Comparison of ENCODE assay signal across 8 mouse cellular contexts in the genomic region with DNA sequence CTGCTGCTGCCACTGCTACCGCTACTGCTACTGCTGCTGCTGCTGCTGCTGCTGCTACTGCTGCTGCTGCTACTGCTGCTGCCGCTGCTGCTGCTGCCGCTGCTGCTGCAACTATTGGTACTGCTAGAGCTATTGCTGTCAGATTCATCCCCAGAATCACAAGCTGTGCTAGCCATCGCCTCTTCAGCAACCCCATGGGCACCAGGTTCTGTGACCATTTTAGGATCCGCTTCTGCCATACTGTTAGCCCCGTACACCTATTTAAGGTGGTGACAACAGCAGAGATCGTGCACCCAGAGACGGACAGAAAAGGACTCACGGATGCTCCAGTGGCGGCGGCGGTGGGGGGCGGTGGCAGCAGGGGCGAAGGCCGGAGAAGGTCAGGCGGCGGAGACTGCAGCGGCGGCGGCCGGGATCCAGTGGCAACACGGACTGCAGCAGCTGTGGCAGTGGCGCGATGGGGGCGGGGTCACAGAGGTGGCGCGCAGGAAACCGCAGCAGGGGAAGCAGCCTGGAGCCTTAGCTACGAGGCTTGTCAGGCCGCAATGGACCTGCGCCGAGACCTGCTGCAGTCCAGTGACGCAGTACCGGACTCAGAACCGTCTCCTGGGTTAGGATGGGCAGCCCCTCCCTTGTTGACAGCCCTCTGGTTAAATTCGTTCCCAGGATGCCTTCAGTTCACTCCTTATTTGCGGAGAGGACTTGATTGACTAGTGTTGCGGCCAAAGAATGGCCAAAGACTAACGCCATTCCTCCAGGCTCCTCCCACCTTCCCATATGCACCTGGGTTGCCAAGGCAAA. TPM values are rescaled to one million over a fixed set of nuclear protein-coding genes. Genes with fewer than 3 reads are reported as not detected.
A peak's percentile ranks its signal among the peaks of the same experiment; 100 is the strongest.
DNase-seq lines count a peak whose midpoint lies in the region; TF ChIP-seq lines count a peak whose summit lies in the region.

Gene Nap1l3 (minus strand): TSS at position 621 of the 801 bp plus-strand sequence.

- peak; percentile 24; the same call in 1 of the 2 replicates for TF ChIP-seq POLR2A in lung, adult 2 months (IDR thresholded peaks at IDR 0.05; ENCODE audit: borderline replicate concordance, extremely low read depth, low read depth, low read length)
- peak; percentile 32; the same call in 1 of the 2 replicates for TF ChIP-seq POLR2A in olfactory bulb, adult 2 months (IDR thresholded peaks at IDR 0.05; ENCODE audit: insufficient read depth, low read depth, low read length)

- peak within 1 kb of the TSS; percentile 80 for H3K27ac ChIP-seq in hindbrain, embryonic 10.5 days
- peak within 1 kb of the TSS; percentile 87 for H3K27ac ChIP-seq in olfactory bulb, adult 2 months (ENCODE audit: insufficient read depth, low read depth, low read length)

- no peak for TF ChIP-seq CTCF in lung, adult 2 months (IDR thresholded peaks at IDR 0.05; ENCODE audit: insufficient read depth, low read length)
- no peak for TF ChIP-seq CTCF in olfactory bulb, adult 2 months (IDR thresholded peaks at IDR 0.05; ENCODE audit: insufficient read depth, low read depth, low read length)

- no peaks in the 10 kb centered on the region for H3K4me1 ChIP-seq in hindbrain, embryonic 10.5 days (replicated peaks)
- H3K4me1 ChIP-seq in lung, adult 2 months (ENCODE audit: control insufficient read depth, insufficient read depth, low read length), result no peaks in the 10 kb centered on the region
- H3K4me1 ChIP-seq in olfactory bulb, adult 2 months (ENCODE audit: control insufficient read depth, insufficient read depth, low read length), result 0 out of 2 replicates have a peak, but pooled peaks cover 2% of the 10 kb centered on the region

- no peaks in the 10 kb centered on the region for H3K27me3 ChIP-seq in hindbrain, embryonic 10.5 days (ENCODE audit: insufficient read depth, poor library complexity, severe bottlenecking)

- WGBS in hindbrain, embryonic 10.5 days, result 8% methylated on average over 39 of the region's 39 CpGs
- WGBS in lung, adult 2 months, result 11% methylated on average over 39 of the region's 39 CpGs
- 8% methylated on average over 38 of the region's 39 CpGs for WGBS in olfactory bulb, adult 2 months

- no peaks in the 10 kb centered on the region; the same call in 1 of the 2 replicates for H3K9me3 ChIP-seq in hindbrain, embryonic 10.5 days

- no peaks in the 10 kb centered on the region for H3K36me3 ChIP-seq in hindbrain, embryonic 10.5 days

- peak within 1 kb of the TSS; percentile 61 for H3K4me3 ChIP-seq in hindbrain, embryonic 10.5 days
- H3K4me3 ChIP-seq in lung, adult 2 months (replicated peaks; ENCODE audit: extremely low read depth, low read depth, low read length), result peak within 1 kb of the TSS; percentile 75
- peak within 1 kb of the TSS; percentile 93 for H3K4me3 ChIP-seq in olfactory bulb, adult 2 months (ENCODE audit: insufficient read depth, low read depth, low read length)

- peak; percentile 0 for DNase-seq in T-cell, adult 2 months (ENCODE audit: low spot score)
- DNase-seq in cerebellum, postnatal 14 days, result peak; percentile 79 to 81
- peak; percentile 80 to 83 for DNase-seq in frontal cortex, adult 2 months (ENCODE audit: extremely low spot score in 1 of 2, low spot score in 1 of 2)
- DNase-seq in hindbrain, embryonic 10.5 days (ENCODE audit: low spot score), result peak; percentile 71
- peak; percentile 75 to 89 for DNase-seq in layer of hippocampus, adult 8-10 months (ENCODE audit: low spot score in 2 of 2)
- DNase-seq in lung, adult 2 months, result peak; percentile 23
- DNase-seq in thymus, postnatal 0 days (ENCODE audit: low spot score), result peak; percentile 22

RNA-seq across cellular contexts. Expression of gene Nap1l3, which starts in this region (rescaled TPM):
- polyA plus RNA-seq in frontal cortex, adult 2 months (2012; rRNA removed), result 22.2 and 26.7 TPM in 2 replicates
- 4.2 and 5.6 TPM in 2 replicates for polyA plus RNA-seq in hindbrain, embryonic 10.5 days (2016; fragmentation: Nextera tagmentation; extraction: Ambion mirVana)
- total RNA-seq in layer of hippocampus, adult 8-10 months (2022), result 10 to 100 TPM; 35.1 to 44.5 (median 40.5) TPM
- polyA plus RNA-seq in lung, adult 2 months (2012; rRNA removed), result 0.96 and 1.7 TPM in 2 replicates
- not detected in 2 replicates for polyA plus RNA-seq in olfactory bulb, adult 2 months (2012; ENCODE audit: insufficient read depth, insufficient read length, low replicate concordance, missing spikeins)
- 0.27 and 0.51 TPM in 2 replicates for polyA plus RNA-seq in thymus, postnatal 0 days (2015; fragmentation: Nextera tagmentation; extraction: Ambion mirVana)

Comparison
In these comparisons a context has a peak if more than half of its experiments do, and no peak if none do; other contexts are left out.
1. Peak in every context shown above with its lines: DNase-seq, H3K4me3 ChIP-seq and H3K27ac ChIP-seq.
2. Peak in DNase-seq in thymus, postnatal 0 days; RNA of the gene not detected or under 1 TPM.
3. DNase-seq: peak in every context shown above with its lines; median percentile 82 in layer of hippocampus, adult 8-10 months; 82 in frontal cortex, adult 2 months; 80 in cerebellum, postnatal 14 days; 71 in hindbrain, embryonic 10.5 days; 23 in lung, adult 2 months; 22 in thymus, postnatal 0 days; 0 in T-cell, adult 2 months.